Mouse (Mus musculus) MEL (cell line): ENCODE results near the gene Gm20696.

Source experiments
- CHD1 ChIP-seq: IDR thresholded peaks from 2 replicates; pipeline ENCODE4 v1.6.1; 2012; ENCODE audit warnings: low read depth, mild to moderate bottlenecking, inconsistent platforms, low read length, improper control_type of control experiment
- CTCF ChIP-seq, 3 experiments: IDR thresholded peaks in 2 of 3; conservative IDR thresholded peaks in 1 of 3; 2 replicates each; pipeline ENCODE4 v1.5.1; 2011 to 2012; ENCODE audit warnings: low read length in 3 of 3, low read depth in 2 of 3, mild to moderate bottlenecking in 2 of 3, improper control_type of control experiment in 1 of 3, inconsistent platforms in 1 of 3, mixed read lengths in 1 of 3, moderate library complexity in 1 of 3; ENCODE audit not compliant: control insufficient read depth in 1 of 3, insufficient read depth in 1 of 3, poor library complexity in 1 of 3, severe bottlenecking in 1 of 3
- ELF1 ChIP-seq: IDR thresholded peaks from 2 replicates; pipeline ENCODE4 v1.6.1; 2014; ENCODE audit warnings: low read depth, mild to moderate bottlenecking, inconsistent platforms, low read length, improper control_type of control experiment, moderate library complexity
- MXI1 ChIP-seq: IDR thresholded peaks from 2 replicates; pipeline ENCODE4 v1.6.1; 2011; ENCODE audit warnings: mild to moderate bottlenecking, low read depth, low read length, improper control_type of control experiment
- MYC ChIP-seq: IDR thresholded peaks from 2 replicates; pipeline ENCODE4 v1.6.1; 2011; ENCODE audit warnings: low read depth, mild to moderate bottlenecking, low read length, improper control_type of control experiment, moderate library complexity
- POLR2A ChIP-seq, 2 experiments: IDR thresholded peaks; 2 replicates each; pipeline ENCODE4 v1.6.1; 2011 to 2012; ENCODE audit warnings: low read length in 2 of 2, mild to moderate bottlenecking in 2 of 2, control low read depth in 1 of 2, improper control_type of control experiment in 1 of 2, low read depth in 1 of 2, moderate library complexity in 1 of 2; ENCODE audit not compliant: control insufficient read depth in 1 of 2, insufficient read depth in 1 of 2, poor library complexity in 1 of 2
- POLR2AphosphoS2 ChIP-seq: IDR thresholded peaks from 2 replicates; pipeline ENCODE4 v1.6.1; 2011; ENCODE audit warnings: low read length, improper control_type of control experiment
- USF1 ChIP-seq: IDR thresholded peaks from 2 replicates; pipeline ENCODE4 v1.6.1; 2014; ENCODE audit warnings: low read depth, mild to moderate bottlenecking, inconsistent platforms, low read length, improper control_type of control experiment, moderate library complexity
- ZMIZ1 ChIP-seq: IDR thresholded peaks from 2 replicates; pipeline ENCODE4 v1.6.1; 2012; ENCODE audit warnings: low read depth, mild to moderate bottlenecking, inconsistent platforms, low read length, improper control_type of control experiment, moderate library complexity

- TF ChIP-seq CTCF (IDR thresholded peaks at IDR 0.05 in 2 of 3, conservative IDR thresholded peaks at IDR 0.05 in 1 of 3; ENCODE audit: control insufficient read depth in 1 of 3, insufficient read depth in 1 of 3, low read depth in 2 of 3, low read length in 3 of 3, poor library complexity in 1 of 3, severe bottlenecking in 1 of 3): no peak
- no peak for TF ChIP-seq POLR2AphosphoS2
- TF ChIP-seq USF1: no peak
- TF ChIP-seq ZMIZ1: no peak
- no peak for TF ChIP-seq POLR2A (IDR thresholded peaks at IDR 0.05; ENCODE audit: control insufficient read depth in 1 of 2, insufficient read depth in 1 of 2, low read depth in 1 of 2, low read length in 2 of 2, poor library complexity in 1 of 2)
- no peak for TF ChIP-seq ELF1
- TF ChIP-seq CHD1: no peak
- no peak for TF ChIP-seq MYC
- TF ChIP-seq MXI1: no peak
Observed at GRCm38 (mm10) chr6:99502314-99502713, 164.3 kb downstream of the Gm20696 start.
